Mouse (Mus musculus): ENCODE measurements around the gene Gm45717.

The Gm45717 gene

GRCm38 (mm10) chr7:140967862-140968591 is 12.3 kb upstream of the Gm45717 start:
- peak in 1 of 2 experiments; percentile 55 for DNase-seq

GRCm38 (mm10) chr7:140966921-140967320 is 11.2 kb upstream of the Gm45717 start, which contains the start of gene Ifitm1:
Gene Ifitm1 (plus strand): TSS chr7:140967221.
- DNase-seq, result no peak

- no peak for DNase-seq
Measured at GRCm38 (mm10) chr7:140962733-140963132, 7.0 kb upstream of the Gm45717 start.

DNA sequence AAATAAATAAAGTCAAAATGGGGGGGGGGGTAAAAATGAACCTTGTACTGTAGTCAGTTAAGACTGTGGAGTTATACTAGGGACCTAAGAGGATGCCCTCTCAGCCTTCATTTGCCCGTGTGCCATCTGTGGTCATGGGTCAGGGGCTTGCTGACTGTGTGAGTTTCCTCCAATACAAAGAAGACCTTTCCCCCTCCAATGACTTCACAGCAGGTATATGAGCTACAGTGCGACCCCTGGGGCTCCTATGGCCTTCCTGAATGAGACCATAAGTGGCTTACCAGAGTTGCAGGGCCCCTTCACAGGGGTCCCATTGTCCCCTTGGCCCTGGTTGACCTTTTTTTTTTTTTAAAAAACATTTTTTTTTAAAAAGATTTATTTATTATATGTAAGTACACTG is 5.7 kb upstream of the Gm45717 start:
- DNase-seq, result no peak

GRCm38 (mm10) chr7:140960026-140960425 is 4.3 kb upstream of the Gm45717 start:
- DNase-seq, result no peak

DNA sequence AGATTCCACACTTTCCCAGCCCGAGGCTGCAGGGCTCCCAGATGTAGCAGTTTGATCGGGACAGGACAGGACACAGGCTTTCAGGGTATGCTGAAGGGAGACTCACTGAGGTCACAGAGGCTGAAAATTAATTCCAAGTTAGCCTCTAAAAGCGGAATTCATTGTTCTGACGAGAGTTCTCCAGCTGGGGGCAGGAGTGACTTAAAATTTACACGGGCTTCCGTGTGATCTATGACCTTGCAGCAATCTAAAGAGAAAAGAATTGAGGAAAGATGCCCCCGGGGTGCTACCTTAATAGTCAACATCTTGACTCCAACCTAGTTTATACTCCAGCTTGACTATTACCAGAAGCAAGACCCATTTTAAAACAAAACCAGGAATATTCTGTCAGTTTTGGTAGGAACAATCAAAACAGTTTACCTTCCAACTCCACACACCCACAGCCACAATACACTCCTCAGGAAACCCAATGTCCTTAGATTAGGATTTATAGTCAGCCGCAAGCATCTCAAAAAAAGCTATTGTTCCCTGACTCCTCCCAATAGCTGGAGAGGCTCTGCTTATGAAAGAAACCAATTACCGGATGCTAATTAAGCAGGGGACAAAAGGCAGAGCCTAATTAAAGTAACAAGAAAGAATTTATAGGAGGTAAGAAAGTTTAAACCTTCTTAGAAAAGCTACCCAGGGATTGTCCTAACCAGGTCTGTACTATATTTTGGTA is 3.6 kb upstream of the Gm45717 start:
- DNase-seq, result peak in 1 of 2 experiments; percentile 55

- DNase-seq, result no peak
Measured at GRCm38 (mm10) chr7:140956556-140956869, 776 bp upstream of the Gm45717 start.

DNA sequence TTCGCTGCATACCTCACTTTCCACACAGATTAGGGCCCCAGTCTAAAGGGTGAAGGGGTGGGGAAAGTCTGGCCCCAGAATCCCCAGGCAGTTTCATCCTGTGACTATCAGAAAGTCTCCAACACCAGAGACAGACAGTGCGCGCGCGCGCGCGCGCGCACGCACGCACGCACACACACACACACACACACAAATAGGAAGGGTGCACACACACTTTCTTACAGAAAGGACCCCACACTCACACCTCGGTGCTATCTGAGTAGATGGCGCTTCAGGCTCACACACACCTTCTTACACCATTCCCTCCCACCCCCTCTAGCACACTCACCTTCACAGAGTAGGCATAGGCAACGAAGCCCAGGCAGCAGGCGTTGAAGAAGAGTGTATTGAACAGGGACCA is 395 bp downstream of the Gm45717 start:
- DNase-seq, result no peak

DNA sequence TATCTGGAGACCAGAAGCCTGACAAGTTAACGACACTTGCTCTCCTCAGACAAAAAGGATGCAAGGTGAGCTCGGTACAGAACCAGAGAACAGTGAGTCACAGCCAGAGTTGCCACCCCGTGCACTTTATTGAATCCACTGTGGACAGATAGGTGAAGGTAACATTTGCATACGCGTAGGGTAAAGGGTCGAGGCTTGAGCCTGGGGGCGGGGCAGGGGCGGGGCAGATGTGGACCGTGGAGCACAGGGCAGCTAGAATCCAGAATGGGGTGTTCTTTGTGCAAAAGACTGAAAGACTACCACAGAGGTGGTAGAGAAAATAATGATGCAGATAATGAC is 1.0 kb downstream of the Gm45717 start:
- no peak for DNase-seq

DNA sequence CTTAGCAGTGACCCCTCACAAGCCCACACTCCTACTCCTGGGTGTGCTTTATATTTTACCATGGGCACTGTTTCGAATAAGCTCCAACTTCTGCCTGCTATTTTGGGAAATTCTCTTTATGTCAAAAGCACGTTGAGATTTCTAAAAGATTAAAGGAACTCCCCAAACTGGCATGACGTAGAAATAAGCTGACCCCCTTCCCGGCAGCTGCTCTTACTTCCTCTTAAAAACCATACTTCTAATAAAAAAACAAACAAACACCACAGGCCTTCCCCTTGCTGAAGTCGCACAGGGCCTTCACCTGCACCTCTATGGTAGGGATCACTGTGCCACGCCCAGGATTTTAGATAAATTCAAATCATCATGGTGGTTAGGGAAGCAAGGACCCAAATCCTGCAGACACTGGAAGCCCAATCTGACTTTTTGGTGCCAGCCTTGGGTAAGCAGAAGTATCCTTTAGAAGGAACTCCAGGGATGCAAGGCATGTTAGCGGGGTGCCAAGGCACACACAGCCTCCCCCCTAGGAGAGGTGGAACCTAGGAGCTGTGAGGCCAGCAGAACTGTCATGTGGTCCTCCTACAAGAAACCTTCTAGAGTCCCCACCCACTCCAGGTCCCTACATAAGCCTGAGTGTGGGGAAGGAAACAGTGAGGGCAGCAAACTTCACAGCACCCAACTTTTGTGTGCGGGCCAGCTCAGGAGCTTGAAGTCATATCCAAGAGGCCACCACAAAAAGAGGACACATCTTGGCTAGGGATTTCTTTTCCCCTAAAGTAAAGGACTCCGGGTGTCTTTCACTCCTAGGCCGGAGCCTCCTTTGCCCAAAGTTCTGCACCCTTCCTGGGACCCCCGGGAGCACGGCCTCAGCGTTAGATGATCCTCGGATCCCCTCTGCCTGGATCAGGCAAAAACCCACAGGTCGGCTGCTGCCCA is 1.7 kb downstream of the Gm45717 start:
- peak in 1 of 2 experiments; percentile 48 for DNase-seq

- peak in 1 of 2 experiments; percentile 41 for DNase-seq
Measured at GRCm38 (mm10) chr7:140953133-140953532, 2.6 kb downstream of the Gm45717 start.

GRCm38 (mm10) chr7:140952441-140952840 is 3.3 kb downstream of the Gm45717 start:
- DNase-seq, result no peak

GRCm38 (mm10) chr7:140951765-140952164 is 4.0 kb downstream of the Gm45717 start:
- no peak for DNase-seq

DNA sequence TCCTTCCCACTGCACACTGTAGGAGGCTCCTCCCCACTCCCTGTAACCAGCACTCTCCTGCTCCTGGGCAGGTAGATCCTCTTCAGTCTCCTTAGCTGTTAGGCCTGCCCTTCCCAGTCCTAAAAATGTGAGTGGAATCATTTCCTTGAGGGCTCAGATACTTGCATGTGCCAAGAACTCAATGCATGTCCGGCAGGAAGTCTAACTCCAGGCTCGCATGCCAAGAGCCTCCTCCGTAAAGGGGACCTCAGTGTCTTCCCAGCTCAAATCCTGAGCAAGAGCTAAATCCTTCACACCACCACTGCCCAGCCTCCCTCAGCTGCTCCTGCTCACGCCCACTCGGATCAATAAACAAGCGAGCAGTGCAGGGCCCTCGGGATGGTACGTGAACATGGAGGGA is 4.7 kb downstream of the Gm45717 start:
- DNase-seq, result peak; percentile 52 to 60

GRCm38 (mm10) chr7:140949824-140950530 is 5.8 kb downstream of the Gm45717 start, which contains the start of gene Ifitm5:
Gene Ifitm5 (minus strand): TSS chr7:140950291.
- DNase-seq, result no peak

DNA sequence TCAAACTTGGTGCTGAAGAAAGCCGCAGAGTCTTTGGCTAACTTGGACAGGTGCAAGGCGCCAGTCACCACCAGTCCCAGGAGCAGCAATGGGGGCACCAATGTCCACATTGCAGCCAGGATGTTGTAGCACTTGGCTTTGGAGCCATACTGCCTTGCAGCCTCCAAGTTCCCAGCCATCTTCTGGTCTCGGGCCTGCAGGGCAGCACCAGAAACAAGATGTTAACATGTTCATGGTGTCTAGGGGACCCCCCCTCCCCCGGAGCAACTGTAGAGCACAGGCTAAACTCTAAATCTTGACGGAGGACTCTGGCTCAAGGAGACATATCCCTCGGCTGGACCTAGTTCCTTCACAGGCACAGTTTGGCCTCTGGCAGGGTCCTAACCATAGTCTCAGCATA is 6.5 kb downstream of the Gm45717 start:
- no peak for DNase-seq

DNA sequence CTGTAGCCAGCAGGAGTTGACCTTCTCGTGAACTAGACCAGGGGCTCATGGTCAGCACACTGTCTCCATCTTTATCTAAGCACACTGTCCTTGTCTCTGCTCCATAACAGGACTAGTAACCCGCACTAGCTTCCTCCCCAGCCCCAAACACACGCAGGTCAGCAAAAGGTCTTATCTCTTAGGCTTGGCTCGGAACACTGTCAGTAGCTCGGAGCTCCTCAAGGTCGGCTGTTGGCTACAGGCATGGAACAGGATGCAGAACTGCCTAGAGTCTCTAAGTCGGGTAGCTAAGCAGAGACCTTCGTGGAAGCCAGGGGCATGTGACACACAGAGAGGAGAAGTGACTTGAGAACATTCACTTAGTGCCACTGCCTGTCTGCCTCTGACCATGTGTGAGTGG is 7.6 kb downstream of the Gm45717 start:
- no peak for DNase-seq

DNA sequence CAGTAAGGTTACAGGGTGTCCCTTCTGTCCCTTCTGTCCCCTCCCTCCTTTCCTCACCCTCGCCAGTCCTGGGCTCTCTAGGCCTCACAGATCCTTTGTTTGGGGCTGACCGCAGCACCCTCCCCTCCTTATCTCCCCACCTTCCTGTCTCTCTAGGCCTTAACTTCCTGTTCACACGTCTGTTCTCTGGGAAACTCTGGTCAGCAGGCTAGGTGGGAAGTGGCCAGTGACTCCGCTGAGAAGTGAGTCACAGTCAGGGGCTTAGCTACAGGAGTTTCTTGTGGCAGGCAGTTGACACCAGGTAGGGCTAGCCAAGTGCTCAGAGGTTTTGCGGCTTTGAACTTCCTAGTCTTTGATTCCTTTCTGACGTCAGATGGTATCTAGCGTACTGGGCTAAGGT is 8.8 kb downstream of the Gm45717 start:
- DNase-seq, result peak; percentile 52 to 64

DNA sequence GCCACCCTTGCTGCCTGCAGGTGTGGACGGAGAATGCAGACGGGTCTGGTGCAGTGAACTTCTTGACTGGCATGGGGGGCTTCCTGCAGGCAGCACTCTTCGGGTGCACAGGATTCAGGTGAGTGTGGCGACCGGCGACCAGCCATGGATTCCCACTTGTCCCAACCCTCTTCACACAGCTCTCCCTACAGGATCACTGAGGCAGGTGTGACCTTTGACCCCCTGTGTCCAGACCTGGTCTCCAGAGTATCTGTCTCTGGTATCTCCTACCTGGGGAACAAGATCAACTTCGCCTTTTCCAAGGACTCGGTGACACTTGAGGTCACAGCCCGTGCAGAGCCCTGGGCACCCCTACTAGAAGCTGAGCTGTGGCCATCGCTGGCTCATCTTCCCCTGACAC is 9.4 kb downstream of the Gm45717 start:
- no peak for DNase-seq

GRCm38 (mm10) chr7:140945247-140945646 is 10.5 kb downstream of the Gm45717 start:
- no peak for DNase-seq

GRCm38 (mm10) chr7:140944236-140944635 is 11.5 kb downstream of the Gm45717 start:
- no peak for DNase-seq

DNA sequence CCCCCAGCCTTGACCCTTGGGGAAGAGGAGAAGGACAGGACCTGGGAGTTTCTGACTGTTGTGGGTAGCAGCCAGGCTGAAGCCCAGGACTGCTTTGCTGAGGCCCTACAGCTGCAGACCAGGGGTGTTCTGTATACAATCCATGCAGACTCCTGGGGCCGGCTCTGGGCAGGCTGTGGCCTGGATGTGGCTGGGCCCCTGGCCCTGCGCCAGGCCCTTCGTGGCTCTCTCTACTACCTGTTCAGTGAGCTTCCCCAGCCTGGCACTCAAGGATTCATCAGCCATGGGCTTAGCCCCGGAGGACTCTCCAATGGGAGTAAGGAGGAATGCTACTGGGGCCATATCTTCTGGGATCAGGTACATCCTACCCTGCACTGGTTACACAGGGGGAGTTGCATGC is 12.4 kb downstream of the Gm45717 start:
- DNase-seq, result no peak

- no peak for DNase-seq
Measured at GRCm38 (mm10) chr7:140942811-140943210, 12.9 kb downstream of the Gm45717 start.

All from lung, adult 18-20 months (tissue).